Mouse (Mus musculus) T-helper 1 cell (primary cell): ENCODE data around the gene Gm6096.
"Not testable (repeated sequence)": the region's sequence is repeated elsewhere in the genome, so short reads cannot be mapped to it uniquely, and the experiment has no call there.

Source experiments
- in situ Hi-C: fragments of 300-600 bp; cut with MboI, MseI; formaldehyde crosslinking; loops from one replicate; pipeline ENCODE4 v1.15.1; 2025; ENCODE audit warnings: high pct_unique_total_duplicates

Gm6096 gene

DNA sequence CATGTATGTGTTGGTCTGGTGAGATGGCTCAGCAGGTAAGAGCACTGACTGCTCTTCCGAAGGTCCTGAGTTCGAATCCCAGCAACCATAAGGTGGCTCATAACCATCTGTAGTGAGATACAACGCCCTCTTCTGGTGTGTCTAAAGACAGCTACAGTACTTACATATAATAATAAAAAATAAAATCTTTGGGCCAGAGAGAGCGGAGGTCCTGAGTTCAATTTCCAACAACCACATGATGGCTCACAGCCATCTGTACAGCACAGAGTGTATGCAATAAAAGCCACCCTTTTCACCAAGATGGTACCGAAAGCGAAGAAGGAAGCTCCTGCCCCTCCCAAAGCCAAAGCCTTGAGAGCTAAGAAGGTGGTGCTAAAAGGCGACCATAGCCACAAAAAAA is at the start of gene Gm6096:
Gene Gm6096 (plus strand): TSS at position 301 of the 400 bp plus-strand sequence.
- in situ Hi-C loops = loop anchor here (5.0 to 10.0 kb wide), 2 partner anchors 92 to 424 kb away; no protein-coding TSS in a partner anchor

GRCm38 (mm10) chr7:34202147-34202546 is 48.7 kb upstream of the Gm6096 start:
- in situ Hi-C loops = not testable (repeated sequence)

DNA sequence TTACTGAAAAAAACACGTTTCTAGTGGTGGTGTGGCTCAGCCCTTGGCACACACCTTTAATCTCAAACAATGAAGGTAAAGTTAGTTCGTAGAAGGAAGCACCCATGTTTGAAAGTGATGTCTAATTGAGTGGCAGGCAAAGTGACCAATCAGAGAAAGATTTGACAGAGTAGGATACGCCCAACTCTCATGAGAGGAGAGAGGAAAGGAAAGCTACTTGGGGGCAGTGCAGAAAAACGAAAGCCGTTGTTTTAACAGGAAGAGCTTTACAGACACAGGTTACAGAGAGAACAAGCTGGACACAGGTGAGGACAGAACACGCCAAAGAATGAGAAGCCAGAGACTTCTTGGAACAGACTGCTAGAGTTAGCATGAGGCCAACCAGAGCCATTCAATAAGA is 44.5 kb upstream of the Gm6096 start:
- in situ Hi-C loops = no loop called here

DNA sequence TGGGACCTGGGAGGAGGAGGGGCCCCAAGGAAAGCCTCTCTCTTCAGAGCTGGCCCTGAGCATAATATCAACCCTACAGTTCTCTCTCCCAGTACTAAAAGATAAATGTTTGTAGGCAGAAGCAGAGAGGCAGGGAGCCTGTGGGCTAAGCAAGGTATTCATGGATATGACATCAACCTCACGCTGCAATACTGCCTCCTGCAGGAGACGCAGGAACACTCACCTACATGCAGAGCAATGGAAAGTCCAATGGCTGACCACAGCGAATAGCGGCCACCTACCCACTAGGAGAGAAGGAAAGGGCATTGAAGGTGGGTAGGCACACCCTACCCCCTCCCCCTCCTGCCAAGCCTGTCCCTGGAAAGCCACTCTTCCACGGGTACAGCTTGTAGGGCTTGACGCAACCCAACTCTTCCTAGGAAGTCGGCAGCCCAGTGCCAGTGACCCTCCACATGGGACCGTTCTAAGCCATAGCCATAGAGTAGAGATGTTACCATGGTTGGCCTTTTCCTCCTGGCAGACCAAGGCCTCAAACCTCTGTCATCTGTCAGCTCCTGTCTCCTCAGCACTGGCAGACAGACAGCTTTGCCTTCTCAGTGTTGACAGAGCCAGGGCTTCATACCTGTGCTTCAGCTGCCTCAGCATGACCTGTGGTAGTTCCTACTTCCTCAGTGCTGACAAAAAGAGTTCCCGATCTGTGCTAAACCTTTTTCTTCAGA is 42.7 kb upstream of the Gm6096 start:
- in situ Hi-C loops = no loop called here

DNA sequence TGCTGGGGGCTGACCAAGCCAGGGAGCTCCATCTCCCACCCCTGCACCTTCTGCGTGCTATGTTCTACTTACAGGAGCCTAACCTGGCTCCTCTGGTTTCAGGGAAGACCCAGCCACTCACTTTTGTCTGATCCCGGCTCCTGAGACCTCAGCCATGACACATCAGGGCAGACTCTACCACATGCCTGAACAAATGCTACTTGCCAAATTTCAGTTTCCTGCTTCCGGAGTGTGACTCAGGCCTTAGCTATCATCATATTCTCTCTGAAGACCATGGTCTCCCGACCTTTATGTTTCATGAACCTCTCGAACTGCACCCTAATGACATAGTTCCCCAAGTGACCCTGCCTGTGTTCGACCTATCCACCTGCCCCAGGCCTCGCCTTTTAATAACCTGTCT is 37.6 kb upstream of the Gm6096 start:
- in situ Hi-C loops = no loop called here

- in situ Hi-C loops = loop anchor here (5.0 kb wide), 1 partner anchor 57 kb away; no protein-coding TSS in a partner anchor
These were observed 36.2 kb upstream of the Gm6096 start for GRCm38 (mm10) chr7:34214644-34215043.

- in situ Hi-C loops = loop anchor here (5.0 kb wide), 1 partner anchor 58 kb away; no protein-coding TSS in a partner anchor
These were observed 35.4 kb upstream of the Gm6096 start for GRCm38 (mm10) chr7:34215481-34215880.

DNA sequence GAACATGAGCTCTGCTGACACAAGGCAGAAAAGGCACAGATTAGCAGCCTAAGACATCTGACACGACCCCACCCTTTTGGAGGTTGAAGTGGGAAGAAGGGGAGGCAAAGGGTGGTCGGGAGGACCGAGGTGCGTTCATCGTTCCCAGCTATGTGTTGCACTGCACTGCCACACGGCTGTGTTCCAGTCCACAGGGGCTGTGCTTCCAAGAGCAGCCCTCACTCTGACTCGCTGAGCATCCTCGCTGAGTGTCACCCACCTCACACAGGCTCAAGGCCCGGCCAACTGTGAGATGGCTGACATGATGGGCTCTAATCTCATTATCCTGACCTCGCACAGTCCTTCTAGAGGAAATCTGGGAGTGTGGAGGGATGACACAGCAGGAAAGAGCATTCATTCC is 34.4 kb upstream of the Gm6096 start:
- in situ Hi-C loops = loop anchor here (5.0 kb wide), 1 partner anchor 59 kb away; no protein-coding TSS in a partner anchor

GRCm38 (mm10) chr7:34218496-34218895 is 32.3 kb upstream of the Gm6096 start:
- in situ Hi-C loops = loop anchor here (5.0 kb wide), 1 partner anchor 61 kb away; no protein-coding TSS in a partner anchor

DNA sequence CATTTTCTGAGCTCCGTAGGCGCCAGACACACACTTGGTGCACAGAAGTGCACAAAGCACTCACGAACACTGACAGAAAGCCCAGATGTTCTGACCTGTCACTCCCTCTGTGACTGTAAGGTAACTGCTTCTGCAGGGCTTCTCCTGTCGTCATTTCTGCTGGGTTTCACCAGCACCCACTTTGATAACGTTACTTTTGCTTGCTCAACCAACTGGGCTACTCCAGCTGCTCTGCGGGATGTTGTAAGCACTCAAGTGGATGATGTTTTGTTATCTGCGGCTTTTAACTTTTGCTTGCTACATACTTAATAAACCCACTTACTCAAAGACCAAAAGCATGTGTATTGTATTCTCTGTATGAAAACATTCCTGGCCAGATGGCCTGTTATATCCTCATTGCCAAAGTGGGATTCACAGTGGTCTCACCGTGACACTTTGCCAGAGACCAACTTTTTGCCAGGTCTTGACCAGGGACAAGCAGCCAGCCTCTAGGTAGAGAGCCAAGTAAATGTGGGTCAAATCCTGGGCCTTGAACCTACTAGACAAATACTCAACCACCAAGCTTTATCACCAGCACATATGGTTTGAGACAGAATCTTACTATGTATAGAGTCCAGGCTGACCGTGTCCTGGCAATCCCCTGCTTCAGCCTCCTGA is 29.1 kb upstream of the Gm6096 start:
- in situ Hi-C loops = no loop called here

DNA sequence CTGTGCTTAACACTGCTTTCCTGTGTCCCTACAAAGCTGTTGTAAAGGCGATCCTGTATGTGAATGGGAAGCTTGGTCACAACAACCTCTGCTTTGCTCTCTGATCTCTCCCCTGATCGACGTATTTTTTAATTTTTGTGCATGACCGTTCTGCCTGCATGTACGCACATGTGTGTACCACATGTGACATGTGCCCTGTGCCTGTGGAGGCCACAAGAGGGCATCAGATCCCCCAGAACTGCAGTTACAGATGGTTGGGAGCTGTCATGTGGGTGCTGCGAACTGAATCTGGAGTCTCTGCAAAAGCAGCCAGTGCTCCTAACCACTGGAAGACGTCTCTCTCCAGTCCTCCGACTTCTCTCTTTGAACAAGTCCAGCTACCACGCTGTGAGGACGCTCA is 28.5 kb upstream of the Gm6096 start:
- in situ Hi-C loops = no loop called here

GRCm38 (mm10) chr7:34224308-34224707 is 26.5 kb upstream of the Gm6096 start:
- in situ Hi-C loops = no loop called here

DNA sequence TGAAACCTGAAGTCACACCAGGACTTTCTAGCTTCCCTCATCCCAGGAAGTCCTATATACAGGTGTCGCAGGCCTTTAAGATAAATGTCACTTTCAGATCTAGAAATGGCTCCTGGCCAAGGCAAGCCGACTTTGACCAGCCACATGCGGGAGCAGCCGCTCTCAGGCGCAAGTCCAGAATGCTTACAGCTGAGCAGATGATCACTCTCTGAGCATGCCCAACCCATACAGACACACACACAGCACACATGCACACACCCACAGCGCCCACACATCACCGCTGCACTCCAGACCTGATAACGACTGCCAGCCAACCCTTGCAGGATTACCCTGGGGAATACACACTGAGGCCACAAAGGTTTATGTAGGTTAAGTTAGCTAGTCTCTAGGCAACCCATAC is 24.8 kb upstream of the Gm6096 start:
- in situ Hi-C loops = loop anchor here (5.0 kb wide), 1 partner anchor 96 kb away; no protein-coding TSS in a partner anchor

DNA sequence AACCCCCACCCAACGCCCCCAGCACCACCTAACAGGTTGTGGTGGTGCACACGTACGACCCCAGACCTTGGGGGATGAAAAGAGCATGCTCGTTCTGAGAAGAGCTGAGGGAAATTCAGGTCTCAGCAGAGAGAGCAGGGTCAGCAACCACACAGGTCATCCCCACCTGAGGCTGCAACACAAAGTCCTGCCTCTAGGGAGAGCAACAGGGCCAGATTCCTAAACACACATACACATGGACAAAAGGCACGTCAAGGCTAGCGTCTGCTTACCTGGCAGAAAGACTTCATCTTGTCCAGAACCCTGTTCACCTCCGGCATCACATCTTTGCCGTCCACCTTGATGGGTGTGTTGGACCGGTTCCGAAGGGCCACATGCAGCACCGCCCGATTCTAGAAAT is 24.0 kb upstream of the Gm6096 start:
- in situ Hi-C loops = loop anchor here (5.0 kb wide), 1 partner anchor 95 kb away; no protein-coding TSS in a partner anchor

GRCm38 (mm10) chr7:34228641-34229040 is 22.2 kb upstream of the Gm6096 start:
- in situ Hi-C loops = loop anchor here (5.0 kb wide), 1 partner anchor 94 kb away; no protein-coding TSS in a partner anchor

DNA sequence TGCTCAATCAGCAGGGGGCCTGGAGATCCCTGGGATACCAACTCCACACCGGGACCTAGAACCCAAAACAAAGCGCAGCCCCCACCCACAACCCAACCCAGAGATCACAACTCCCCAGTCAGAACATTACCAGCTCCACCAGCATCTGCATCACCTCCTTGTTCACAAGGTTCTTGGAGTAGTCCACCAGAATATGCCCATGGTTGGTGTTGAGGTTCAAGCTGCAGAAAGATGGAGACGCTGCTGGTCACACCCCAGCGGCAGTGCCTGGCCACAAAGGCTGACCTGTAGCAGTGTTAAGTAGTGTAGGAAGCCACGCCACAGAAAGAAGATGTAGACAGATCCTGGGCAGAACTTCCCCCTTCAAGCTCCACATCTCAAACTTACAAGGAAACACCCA is 21.7 kb upstream of the Gm6096 start:
- in situ Hi-C loops = loop anchor here (5.0 kb wide), 1 partner anchor 93 kb away; no protein-coding TSS in a partner anchor

DNA sequence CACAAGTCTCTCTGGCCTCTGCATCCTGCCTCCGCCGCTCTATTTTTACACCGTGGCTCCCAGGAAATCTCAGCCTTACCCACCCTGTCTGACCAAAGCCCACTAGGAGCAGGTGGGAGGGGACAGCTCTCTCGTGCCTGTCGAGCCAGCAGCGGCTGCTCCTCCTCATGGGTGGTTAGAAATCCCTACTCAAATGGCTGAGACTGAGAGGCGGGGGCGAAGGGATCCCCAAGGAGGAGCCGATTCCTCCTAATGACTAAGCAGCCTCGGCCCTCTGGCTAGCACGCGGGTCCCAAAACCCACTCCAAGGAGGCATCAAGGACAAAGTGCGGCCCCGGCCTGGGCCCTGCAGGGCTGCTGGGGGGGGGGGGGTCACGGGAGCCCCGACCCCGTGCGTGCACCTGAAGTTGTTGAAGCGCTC is 21.1 kb upstream of the Gm6096 start:
- in situ Hi-C loops = loop anchor here (5.0 kb wide), 1 partner anchor 93 kb away; no protein-coding TSS in a partner anchor

DNA sequence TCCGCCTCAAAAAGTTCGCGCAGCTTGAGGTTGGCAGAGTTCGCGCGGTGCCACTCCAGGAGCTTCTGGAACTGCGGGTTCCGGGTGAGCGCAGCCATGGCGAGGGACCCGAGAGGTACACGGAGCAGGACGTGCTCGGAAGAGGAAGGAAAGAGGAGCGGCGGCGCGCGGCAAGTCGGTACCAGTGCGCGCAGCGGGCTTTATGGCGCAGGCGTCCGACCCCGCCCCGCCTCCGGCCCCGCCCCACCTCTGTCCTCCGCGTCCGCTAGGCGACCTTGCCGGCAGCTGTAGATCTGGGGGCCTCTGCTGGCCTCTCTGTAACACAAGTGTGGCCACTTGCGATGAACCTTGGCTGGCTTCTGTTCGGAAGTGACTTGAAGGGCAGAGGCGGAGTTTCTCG is 20.7 kb upstream of the Gm6096 start, which contains the start of gene Gpi1:
Gene Gpi1 (minus strand): TSS at position 221 of the 400 bp plus-strand sequence.
- in situ Hi-C loops = no loop called here

- in situ Hi-C loops = no loop called here
These were observed 17.8 kb upstream of the Gm6096 start for GRCm38 (mm10) chr7:34232785-34233725.

- in situ Hi-C loops = no loop called here
These were observed 16.8 kb upstream of the Gm6096 start for GRCm38 (mm10) chr7:34233909-34234609.
